Mouse (Mus musculus) C2C12 (cell line): ENCODE results near the gene Hist1h2bp.

Experiments used
- CEBPB ChIP-seq: IDR thresholded peaks from one replicate; pipeline ENCODE4 v1.6.1; 2011; ENCODE audit warnings: low read depth, mild to moderate bottlenecking, control low read depth, moderate library complexity
- CTCF ChIP-seq: IDR thresholded peaks from one replicate; pipeline ENCODE4 v1.5.1; 2011; ENCODE audit not compliant: control insufficient read depth, insufficient read depth, insufficient read length
- FOSL1 ChIP-seq: IDR thresholded peaks from one replicate; pipeline ENCODE4 v1.8.0; 2011; ENCODE audit warnings: mild to moderate bottlenecking, low read length; ENCODE audit not compliant: poor library complexity, insufficient read depth, severe bottlenecking
- MAX ChIP-seq: IDR thresholded peaks from one replicate; pipeline ENCODE4 v1.6.1; 2011; ENCODE audit warnings: mild to moderate bottlenecking, control low read depth
- MYOD1 ChIP-seq: IDR thresholded peaks from one replicate; pipeline ENCODE4 v1.6.1; 2011; ENCODE audit warnings: low read depth; ENCODE audit not compliant: control insufficient read depth, insufficient read length

GRCm38 (mm10) chr13:21753051-21753523 is 34.2 kb upstream of the Hist1h2bp start:
- TF ChIP-seq MYOD1 (no peak), MAX (no peak), CEBPB (no peak), CTCF (no peak), FOSL1 (no peak)
